Mouse (Mus musculus): ENCODE data around the gene Ccnd3.
"Not testable (repeated sequence)": the region's sequence is repeated elsewhere in the genome, so short reads cannot be mapped to it uniquely, and the experiment has no call there.

Gene Ccnd3

GRCm38 (mm10) chr17:47484241-47484921 is 20.5 kb upstream of the Ccnd3 start:
- DNase-seq: peak; percentile 53 to 90

GRCm38 (mm10) chr17:47484993-47485392 is 19.9 kb upstream of the Ccnd3 start:
- peak in 1 of 2 experiments; percentile 31 for DNase-seq

- peak; percentile 33 to 40 for DNase-seq
Measured at GRCm38 (mm10) chr17:47485791-47486190, 19.1 kb upstream of the Ccnd3 start.

GRCm38 (mm10) chr17:47490791-47491190 is 14.1 kb upstream of the Ccnd3 start:
- DNase-seq: peak in 1 of 2 experiments; percentile 33

GRCm38 (mm10) chr17:47492731-47493130 is 12.1 kb upstream of the Ccnd3 start:
- DNase-seq: peak in 1 of 2 experiments; percentile 29

GRCm38 (mm10) chr17:47493653-47494052 is 11.2 kb upstream of the Ccnd3 start:
- peak; percentile 61 to 87 for DNase-seq

- peak in 1 of 2 experiments; percentile 34 for DNase-seq
Measured at GRCm38 (mm10) chr17:47494132-47494531, 10.7 kb upstream of the Ccnd3 start.

- no peak for DNase-seq
Measured at GRCm38 (mm10) chr17:47501531-47501930, 3.3 kb upstream of the Ccnd3 start.

GRCm38 (mm10) chr17:47501946-47502706 is 2.7 kb upstream of the Ccnd3 start, which contains the start of gene Taf8:
Taf8 (minus strand) TSS chr17:47502292.
- peak; percentile 95 to 98 for DNase-seq

- DNase-seq: not testable (repeated sequence)
Measured at GRCm38 (mm10) chr17:47502707-47503045, 2.2 kb upstream of the Ccnd3 start.

- DNase-seq: no peak
Measured at GRCm38 (mm10) chr17:47503689-47504088, 1.2 kb upstream of the Ccnd3 start.

GRCm38 (mm10) chr17:47504228-47504627 is 623 bp upstream of the Ccnd3 start:
- DNase-seq: no peak

GRCm38 (mm10) chr17:47505566-47505965 is 715 bp downstream of the Ccnd3 start:
- no peak for DNase-seq

- no peak for DNase-seq
Measured at GRCm38 (mm10) chr17:47506042-47506441, 1.2 kb downstream of the Ccnd3 start.

GRCm38 (mm10) chr17:47506697-47507096 is 1.8 kb downstream of the Ccnd3 start:
- no peak for DNase-seq

GRCm38 (mm10) chr17:47507523-47507922 is 2.7 kb downstream of the Ccnd3 start:
- DNase-seq: no peak

GRCm38 (mm10) chr17:47508012-47508608 is 3.3 kb downstream of the Ccnd3 start:
- DNase-seq: peak; percentile 98 to 99

- no peak for DNase-seq
Measured at GRCm38 (mm10) chr17:47509031-47509705, 4.3 kb downstream of the Ccnd3 start.

- DNase-seq: peak; percentile 98 to 99
Measured at GRCm38 (mm10) chr17:47511111-47512020, 6.5 kb downstream of the Ccnd3 start.

- no peak for DNase-seq
Measured at GRCm38 (mm10) chr17:47512956-47513775, 8.3 kb downstream of the Ccnd3 start.

Data from kidney, postnatal 25 days (tissue).